In genomic region chr12:17242041-17242440, GRCm38 (mm10) we compare ENCODE assay signal across 14 mouse cellular contexts. TPM values are rescaled to one million over a fixed set of nuclear protein-coding genes. Genes with fewer than 3 reads are reported as not detected.
DNase-seq lines count a peak whose midpoint lies in the region; ATAC-seq and TF ChIP-seq lines count a peak whose summit lies in the region.
"Had no signal": no experiment of that assay in that cellular context is flagged by ENCODE, and none has a peak within 500 bp of the region (broad histone marks: within the 10 kb centered on the region; RNA-seq: fewer than 3 reads in every experiment).

No protein-coding gene starts in this region.

- no peaks in the 10 kb centered on the region for H3K9me3 ChIP-seq in hindbrain, postnatal 0 days (ENCODE audit: low read length)
- H3K9me3 ChIP-seq in hindbrain, embryonic 12.5 days (replicated peaks): no peaks in the 10 kb centered on the region
- 0 out of 2 replicates have a peak, but pooled peaks cover 3% of the 10 kb centered on the region for H3K9me3 ChIP-seq in kidney, embryonic 15.5 days (replicated peaks)
- H3K9me3 ChIP-seq: embryonic facial prominence, embryonic 15.5 days had no signal

- TF ChIP-seq CTCF in hindbrain, postnatal 0 days (IDR thresholded peaks at IDR 0.05; ENCODE audit: low read depth): peak; percentile 30

- no peaks in the 10 kb centered on the region for H3K4me1 ChIP-seq in hindbrain, postnatal 0 days (ENCODE audit: insufficient read depth, low read length)
- H3K4me1 ChIP-seq in hindbrain, embryonic 12.5 days: peaks cover 5% of the 10 kb centered on the region; the same call in 1 of the 2 replicates
- H3K4me1 ChIP-seq in kidney, embryonic 15.5 days: peaks cover 7% of the 10 kb centered on the region

- DNase-seq in adrenal gland, postnatal 25 days: peak; percentile 18
- DNase-seq in adrenal gland, postnatal 4 days (ENCODE audit: low spot score in 2 of 2): no peak
- no peak for DNase-seq in hindbrain, postnatal 0 days (ENCODE audit: low spot score)
- DNase-seq in thymus, postnatal 14 days: peak; percentile 26
- DNase-seq in thymus, postnatal 10 days (ENCODE audit: low spot score in 2 of 2): no peak
- DNase-seq in layer of hippocampus, postnatal 25 days (ENCODE audit: extremely low spot score in 1 of 2, low spot score in 1 of 2): no peak
- DNase-seq: B cell, adult 2 months; cerebellum, postnatal 36 days; kidney, adult 8-10 months had no signal

- H3K27ac ChIP-seq in hindbrain, postnatal 0 days: no peak overlapping the region
- no peak overlapping the region for H3K27ac ChIP-seq in hindbrain, embryonic 12.5 days
- no peak overlapping the region for H3K27ac ChIP-seq in kidney, embryonic 15.5 days
- H3K27ac ChIP-seq: embryonic facial prominence, embryonic 15.5 days; hindbrain, embryonic 10.5 days had no signal

- H3K4me3 ChIP-seq in hindbrain, postnatal 0 days (ENCODE audit: low read length): no peak overlapping the region
- no peak overlapping the region for H3K4me3 ChIP-seq in hindbrain, embryonic 12.5 days
- H3K4me3 ChIP-seq in kidney, embryonic 15.5 days (replicated peaks): no peak overlapping the region
- H3K4me3 ChIP-seq: embryonic facial prominence, embryonic 15.5 days; hindbrain, embryonic 10.5 days had no signal

- H3K4me2 ChIP-seq in hindbrain, postnatal 0 days (ENCODE audit: low read depth, low read length): no peak overlapping the region
- H3K4me2 ChIP-seq in hindbrain, embryonic 12.5 days (replicated peaks): no peak overlapping the region
- no peak overlapping the region for H3K4me2 ChIP-seq in kidney, embryonic 15.5 days
- H3K4me2 ChIP-seq: embryonic facial prominence, embryonic 15.5 days had no signal

- H3K36me3 ChIP-seq in hindbrain, postnatal 0 days (ENCODE audit: insufficient read depth, low read length): no peaks in the 10 kb centered on the region
- H3K36me3 ChIP-seq in hindbrain, embryonic 12.5 days: no peaks in the 10 kb centered on the region
- H3K36me3 ChIP-seq in kidney, embryonic 15.5 days: no peaks in the 10 kb centered on the region
- H3K36me3 ChIP-seq: embryonic facial prominence, embryonic 15.5 days; hindbrain, embryonic 10.5 days had no signal

- no peak for ATAC-seq in hindbrain, postnatal 0 days
- no peak for ATAC-seq in hindbrain, embryonic 12.5 days (ENCODE audit: low FRiP score)
- ATAC-seq in kidney, embryonic 15.5 days (replicated peaks; ENCODE audit: low FRiP score): no peak
- ATAC-seq: forebrain, embryonic 16.5 days had no signal

- no peaks in the 10 kb centered on the region for H3K27me3 ChIP-seq in hindbrain, postnatal 0 days (ENCODE audit: insufficient read depth, low read length)
- H3K27me3 ChIP-seq in hindbrain, embryonic 12.5 days: no peaks in the 10 kb centered on the region
- no peaks in the 10 kb centered on the region for H3K27me3 ChIP-seq in kidney, embryonic 15.5 days
- H3K27me3 ChIP-seq: embryonic facial prominence, embryonic 15.5 days had no signal

- no peak overlapping the region for H3K9ac ChIP-seq in hindbrain, postnatal 0 days (replicated peaks; ENCODE audit: low read length)
- no peak overlapping the region for H3K9ac ChIP-seq in hindbrain, embryonic 12.5 days
- no peak overlapping the region for H3K9ac ChIP-seq in kidney, embryonic 15.5 days
- H3K9ac ChIP-seq: embryonic facial prominence, embryonic 15.5 days had no signal

RNA-seq across cellular contexts. Expression of gene Pdia6, which starts 24.3 kb away (rescaled TPM):
- 156 TPM in 2 replicates for total RNA-seq in adrenal gland, postnatal 25 days (2021)
- total RNA-seq in adrenal gland, postnatal 4 days (2021): 100 to 1,000 TPM; 197 to 217 TPM
- total RNA-seq in hindbrain, postnatal 0 days (2014; rRNA removed): 76.3 and 99.2 TPM in 2 replicates
- polyA plus RNA-seq in hindbrain, postnatal 0 days (2015; fragmentation: Nextera tagmentation; extraction: Ambion mirVana): 194 and 201 TPM in 2 replicates
- polyA plus RNA-seq in hindbrain, embryonic 12.5 days (2016; fragmentation: Nextera tagmentation; extraction: Ambion mirVana): 506 and 515 TPM in 2 replicates
- polyA plus RNA-seq in kidney, embryonic 15.5 days (2015; fragmentation: Nextera tagmentation; extraction: Ambion mirVana): 614 and 635 TPM in 2 replicates
- total RNA-seq in layer of hippocampus, postnatal 25 days (2021): 100 to 1,000 TPM; 118 to 148 TPM

Comparison
In these comparisons a context has a peak if more than half of its experiments do, and no peak if none do; other contexts are left out.
1. DNase-seq: peak in adrenal gland, postnatal 25 days (single experiment) and thymus, postnatal 14 days (single experiment); none in adrenal gland, postnatal 4 days (0 of 2), hindbrain, postnatal 0 days (single experiment), thymus, postnatal 10 days (0 of 2) and layer of hippocampus, postnatal 25 days (0 of 2).